Mouse (Mus musculus): ENCODE results near the gene Trabd2b.

GRCm38 (mm10) chr4:114605670-114606069 lies 199.1 kb downstream of the Trabd2b start:
- TF ChIP-seq CTCF (IDR thresholded peaks at IDR 0.05; ENCODE audit: insufficient read depth, low read depth, low read length) (no peak), POLR2A (IDR thresholded peaks at IDR 0.05; ENCODE audit: insufficient read depth, low read depth, low read length) (no peak)
